Comparison of ENCODE assay signal across 12 mouse cellular contexts in genomic region chr11:104311643-104312042, GRCm38 (mm10).
DNase-seq lines count a peak whose midpoint lies in the region; ATAC-seq and TF ChIP-seq lines count a peak whose summit lies in the region.
"Had no signal": no experiment of that assay in that cellular context is flagged by ENCODE, and none has a peak within 500 bp of the region (broad histone marks: within the 10 kb centered on the region; RNA-seq: fewer than 3 reads in every experiment).

No protein-coding gene starts in this region.

- DNase-seq in layer of hippocampus, adult 2 months (ENCODE audit: low spot score in 2 of 2): no peak
- no peak for DNase-seq in layer of hippocampus, adult 9-11 months
- peak; percentile 53 for DNase-seq in thymus, postnatal 4 days
- DNase-seq in thymus, postnatal 25 days: no peak
- DNase-seq in stomach, postnatal 0 days (ENCODE audit: low spot score): no peak
- DNase-seq in right cerebral cortex, postnatal 25 days: no peak
- DNase-seq: cerebellum, postnatal 14 days; layer of hippocampus, postnatal 36 days; liver, embryonic 13.5 days had no signal

- no peak for TF ChIP-seq POLR2A in cortical plate, adult 2 months (IDR thresholded peaks at IDR 0.05; ENCODE audit: extremely low read depth, insufficient read depth, low read length)

- H3K4me3 ChIP-seq in layer of hippocampus, adult 2 months: no peak overlapping the region
- H3K4me3 ChIP-seq in cortical plate, adult 2 months (ENCODE audit: insufficient read depth, low read length): no peak overlapping the region
- H3K4me3 ChIP-seq in stomach, postnatal 0 days (ENCODE audit: low read depth, low read length): no peak overlapping the region
- no peak overlapping the region for H3K4me3 ChIP-seq in midbrain, embryonic 16.5 days (ENCODE audit: low read depth, low read length)
- H3K4me3 ChIP-seq: hindbrain, embryonic 10.5 days had no signal

- ATAC-seq in stomach, postnatal 0 days (ENCODE audit: low FRiP score, low TSS enrichment): no peak
- ATAC-seq in midbrain, embryonic 16.5 days: no peak

- H3K27me3 ChIP-seq in stomach, postnatal 0 days (ENCODE audit: control insufficient read depth, insufficient read depth, low read length): no peaks in the 10 kb centered on the region
- no peaks in the 10 kb centered on the region for H3K27me3 ChIP-seq in midbrain, embryonic 16.5 days (ENCODE audit: control insufficient read depth, insufficient read depth, low read depth, low read length)

- H3K36me3 ChIP-seq in stomach, postnatal 0 days (ENCODE audit: control insufficient read depth, insufficient read depth, low read length): no peaks in the 10 kb centered on the region
- peaks cover 34% of the 10 kb centered on the region for H3K36me3 ChIP-seq in midbrain, embryonic 16.5 days (ENCODE audit: control insufficient read depth, insufficient read depth, low read length)
- H3K36me3 ChIP-seq: hindbrain, embryonic 10.5 days; liver, embryonic 13.5 days had no signal

- H3K9me3 ChIP-seq in stomach, postnatal 0 days (ENCODE audit: control insufficient read depth, low read length): no peaks in the 10 kb centered on the region
- H3K9me3 ChIP-seq in midbrain, embryonic 16.5 days (replicated peaks; ENCODE audit: control insufficient read depth, low read length, poor library complexity, severe bottlenecking): no peaks in the 10 kb centered on the region
- H3K9me3 ChIP-seq: hindbrain, embryonic 10.5 days; liver, embryonic 13.5 days had no signal

- TF ChIP-seq CTCF in layer of hippocampus, adult 2 months (conservative IDR thresholded peaks at IDR 0.05): peak; percentile 80
- peak; percentile 35; the same call in 1 of the 2 replicates for TF ChIP-seq CTCF in cortical plate, adult 2 months (IDR thresholded peaks at IDR 0.05; ENCODE audit: extremely low read depth, insufficient read depth, low read length)
- TF ChIP-seq CTCF in stomach, postnatal 0 days (IDR thresholded peaks at IDR 0.05; ENCODE audit: low read depth): peak; percentile 63

- WGBS in stomach, postnatal 0 days: 66% methylated on average over 7 of the region's 7 CpGs
- WGBS in midbrain, embryonic 16.5 days: 70% methylated on average over 7 of the region's 7 CpGs

- 0 out of 2 replicates have a peak overlapping the region, but pooled peaks have one; percentile 10 for H3K27ac ChIP-seq in layer of hippocampus, adult 2 months
- H3K27ac ChIP-seq in cortical plate, adult 2 months (ENCODE audit: insufficient read depth, low read length): no peak overlapping the region
- no peak overlapping the region for H3K27ac ChIP-seq in stomach, postnatal 0 days (replicated peaks)
- H3K27ac ChIP-seq in midbrain, embryonic 16.5 days (ENCODE audit: low read length): no peak overlapping the region
- H3K27ac ChIP-seq: hindbrain, embryonic 10.5 days had no signal

- H3K4me2 ChIP-seq in stomach, postnatal 0 days (replicated peaks; ENCODE audit: low read depth): no peak overlapping the region
- no peak overlapping the region for H3K4me2 ChIP-seq in midbrain, embryonic 16.5 days (ENCODE audit: low read length)

- H3K9ac ChIP-seq in stomach, postnatal 0 days (ENCODE audit: low read length): no peak overlapping the region
- no peak overlapping the region for H3K9ac ChIP-seq in midbrain, embryonic 16.5 days (ENCODE audit: low read depth, low read length)
- H3K9ac ChIP-seq: liver, embryonic 13.5 days had no signal

- H3K4me1 ChIP-seq in cortical plate, adult 2 months (ENCODE audit: control insufficient read depth, insufficient read depth, low read length): no peaks in the 10 kb centered on the region
- H3K4me1 ChIP-seq in stomach, postnatal 0 days (replicated peaks; ENCODE audit: control insufficient read depth, insufficient read depth): no peaks in the 10 kb centered on the region
- H3K4me1 ChIP-seq in midbrain, embryonic 16.5 days (ENCODE audit: control insufficient read depth, insufficient read depth, low read length): no peaks in the 10 kb centered on the region

- TF ChIP-seq EP300 in stomach, postnatal 0 days (optimal IDR thresholded peaks at IDR 0.05): no peak
